Mouse (Mus musculus) layer of hippocampus, adult 6 months (tissue): ENCODE measurements around the gene Evc. TPM values are rescaled to one million over a fixed set of nuclear protein-coding genes. Genes with fewer than 3 reads are reported as not detected.

Source experiments
- long read RNA-seq, 2 experiments: library from polyadenylated mRNA; unstranded; transcript quantifications; one replicate each; pipeline ENCODE4 v2.0.0; 2019 to 2020
- polyA plus RNA-seq: library from polyadenylated mRNA; unstranded; fragments of <200 nt; fragmentation: Nextera tagmentation; gene quantifications from 2 replicates; pipeline ENCODE4 v1.2.3, GENCODE M21; 2021

Gene Evc
- polyA plus RNA-seq, result 2.2 and 2.9 TPM in 2 replicates
- long read RNA-seq, experiment 1, full-length matches to known transcripts, result 1 of 3 reads
- long read RNA-seq, experiment 1, partial matches to known transcripts, result 1 of 3 reads
- long read RNA-seq, experiment 1, other reads (novel, unspliced or antisense), result 1 of 3 reads
- long read RNA-seq, experiment 2, full-length matches to known transcripts, result 6 of 19 reads
- long read RNA-seq, experiment 2, partial matches to known transcripts, result 2 of 19 reads
- long read RNA-seq, experiment 2, other reads (novel, unspliced or antisense), result 11 of 19 reads

DNA sequence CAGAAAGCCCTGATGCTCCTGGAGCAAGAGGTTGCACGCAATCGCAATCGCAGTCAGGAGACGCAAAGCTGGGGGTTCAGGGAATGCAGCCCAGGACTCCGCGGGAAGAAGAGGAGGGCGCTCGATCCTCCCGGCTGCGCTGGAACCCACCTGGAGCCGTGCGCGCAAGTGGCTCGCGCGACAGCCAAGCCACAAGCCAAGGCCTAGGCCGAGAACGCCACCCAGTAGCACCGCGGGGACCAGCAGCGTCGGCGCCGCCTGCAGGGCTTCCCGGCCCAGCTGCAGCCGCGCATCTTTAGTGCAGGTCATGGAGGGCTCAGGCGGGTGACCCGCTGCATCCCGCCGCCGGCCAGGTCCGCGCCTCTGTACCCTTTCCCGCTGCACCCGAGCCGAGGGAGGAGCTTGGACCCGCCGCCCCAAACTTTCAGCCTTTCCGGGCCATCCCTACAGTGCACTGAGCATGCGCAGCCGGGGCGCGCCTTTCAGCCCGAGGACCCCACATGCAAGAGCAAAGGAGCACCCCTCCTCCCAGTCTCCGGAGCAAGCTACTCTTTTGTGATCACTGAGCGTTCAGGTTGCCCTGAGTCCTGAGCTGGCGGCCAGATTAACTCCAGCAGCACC is at the start of gene Evc:
Evc (minus strand) TSS at position 410 of the 621 bp plus-strand sequence.

DNA sequence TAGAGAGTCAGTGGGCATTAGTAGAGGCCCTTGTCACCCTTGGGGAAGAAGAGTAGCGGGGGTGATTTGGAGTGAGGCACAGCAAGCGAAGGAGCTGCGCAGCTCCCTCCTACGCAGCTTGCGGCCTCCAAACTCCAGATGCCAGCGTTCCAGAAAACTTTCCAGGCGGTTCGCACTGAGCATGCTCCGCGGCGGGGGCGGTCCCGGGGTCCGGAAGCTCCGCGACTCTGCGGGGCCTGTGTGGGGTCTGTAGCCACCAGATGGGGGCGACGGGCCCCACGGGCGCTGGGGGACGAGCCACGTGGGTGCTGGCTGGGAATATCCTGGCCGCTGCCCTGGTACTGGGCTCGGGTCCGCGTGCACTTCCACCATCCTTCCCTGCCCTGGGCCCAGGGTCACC is 1.6 kb upstream of the Evc start, which contains the start of gene Evc2:
Evc2 (plus strand) TSS at position 212 of the 400 bp plus-strand sequence.

DNA sequence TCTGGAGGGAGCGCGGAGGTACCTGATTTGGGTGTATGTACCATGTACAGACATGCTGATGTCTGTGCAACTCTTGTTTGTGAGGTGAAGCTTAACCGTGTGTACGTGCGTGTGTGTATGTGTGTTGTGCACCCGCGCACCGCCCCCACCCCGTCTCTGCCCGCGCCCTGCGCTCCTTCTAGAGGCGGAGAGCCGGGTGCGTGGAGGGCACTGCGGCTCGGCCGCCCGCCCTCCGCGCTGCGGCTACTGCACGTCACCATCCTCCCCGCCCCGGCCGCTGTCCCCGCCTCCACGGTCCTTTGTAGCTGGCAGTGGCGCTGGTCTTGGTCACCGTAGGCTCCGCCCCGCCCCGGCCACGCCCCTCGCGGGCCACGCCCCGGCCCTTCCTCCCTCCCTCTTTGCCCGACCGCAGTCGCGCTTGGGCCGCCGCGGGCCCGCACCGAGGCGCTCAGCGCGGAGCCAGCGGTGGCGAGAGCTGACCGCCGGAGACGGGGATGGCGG is 95.0 kb downstream of the Evc start, which contains the start of gene Crmp1:
Crmp1 (plus strand) TSS at position 290 of the 501 bp plus-strand sequence.

Other genes starting within 250 kb of the Evc start
- gene Crmp1, start 95.0 kb downstream of the Evc start, polyA plus RNA-seq, result 152 and 177 TPM in 2 replicates
- gene Evc2, start 1.6 kb upstream of the Evc start, polyA plus RNA-seq, result 6.3 and 6.7 TPM in 2 replicates